Mouse (Mus musculus) CH12.LX (cell line): ENCODE data around the gene Dlg2. TPM values are rescaled to one million over a fixed set of nuclear protein-coding genes. Genes with fewer than 3 reads are reported as not detected.

ENCODE experiments used
- DNase-seq: peaks from one replicate; pipeline ENCODE4 v3.0.0-alpha.2; 2013; ENCODE audit errors: extremely low read depth
- H3K27ac ChIP-seq: 2 replicates; pipeline ENCODE4 v1.5.1; 2012; ENCODE audit warnings: low read depth, mild to moderate bottlenecking, control low read depth, moderate library complexity; ENCODE audit not compliant: insufficient read depth
- H3K27me3 ChIP-seq: replicated peaks from 2 replicates; pipeline ENCODE3; 2012; ENCODE audit warnings: inconsistent platforms
- H3K36me3 ChIP-seq, 2 experiments: replicated peaks in 1 of 2; 2 replicates each; pipeline versions ENCODE3 to v1.6.1; 2012; ENCODE audit warnings: inconsistent platforms in 1 of 2, low read length in 1 of 2, mild to moderate bottlenecking in 1 of 2, mixed read lengths in 1 of 2, moderate library complexity in 1 of 2; ENCODE audit not compliant: control insufficient read depth in 1 of 2, insufficient read depth in 1 of 2
- H3K4me1 ChIP-seq, 2 experiments: 2 replicates each; pipeline ENCODE4 v1.6.1; 2012; ENCODE audit warnings: inconsistent platforms in 1 of 2, moderate library complexity in 1 of 2; ENCODE audit not compliant: insufficient read depth in 2 of 2, control insufficient read depth in 1 of 2
- H3K4me2 ChIP-seq: 2 replicates; pipeline ENCODE4 v1.6.1; 2012; ENCODE audit warnings: low read depth, mild to moderate bottlenecking, control low read depth; ENCODE audit not compliant: poor library complexity, insufficient read depth, severe bottlenecking
- H3K4me3 ChIP-seq, 3 experiments: fragments of 150-350 bp in 1 of 3; sonication (generic) in 1 of 3; replicated peaks in 1 of 3; 2 replicates each; pipeline versions ENCODE3 to v1.5.1; 2011 to 2012; ENCODE audit warnings: low read depth in 2 of 3, low read length in 2 of 3, mild to moderate bottlenecking in 2 of 3, moderate library complexity in 2 of 3, control low read depth in 1 of 3, improper control_type of control experiment in 1 of 3, inconsistent platforms in 1 of 3, mixed read lengths in 1 of 3; ENCODE audit not compliant: poor library complexity in 1 of 3
- H3K79me2 ChIP-seq: replicated peaks from 2 replicates; pipeline ENCODE4 v1.6.1; 2012; ENCODE audit warnings: mild to moderate bottlenecking, moderate library complexity; ENCODE audit not compliant: control insufficient read depth, poor library complexity, insufficient read depth, severe bottlenecking; ENCODE audit errors: extremely low read depth
- H3K9ac ChIP-seq: 2 replicates; pipeline ENCODE4 v1.6.1; 2012; ENCODE audit warnings: low read depth, mild to moderate bottlenecking, control low read depth, moderate library complexity; ENCODE audit not compliant: insufficient read depth
- H3K9me3 ChIP-seq: replicated peaks from 2 replicates; pipeline ENCODE3; 2012; ENCODE audit warnings: low read length, inconsistent platforms, mixed read lengths
- BHLHE40 ChIP-seq: IDR thresholded peaks from 2 replicates; pipeline ENCODE4 v1.6.1; 2011; ENCODE audit warnings: mild to moderate bottlenecking, low read depth, low read length, improper control_type of control experiment
- CHD1 ChIP-seq: IDR thresholded peaks from 2 replicates; pipeline ENCODE4 v1.6.1; 2012; ENCODE audit warnings: low read depth, low read length, improper control_type of control experiment, inconsistent platforms
- EP300 ChIP-seq: IDR thresholded peaks from 2 replicates; pipeline ENCODE4 v1.6.1; 2011; ENCODE audit warnings: low read length, improper control_type of control experiment
- ETS1 ChIP-seq: conservative IDR thresholded peaks from 2 replicates; pipeline ENCODE4 v1.6.1; 2012; ENCODE audit warnings: low read depth, mild to moderate bottlenecking, inconsistent platforms, low read length, improper control_type of control experiment, moderate library complexity
- GABPA ChIP-seq: IDR thresholded peaks from 2 replicates; pipeline ENCODE4 v1.6.1; 2012; ENCODE audit warnings: low read depth, low read length, improper control_type of control experiment, inconsistent platforms; ENCODE audit not compliant: insufficient replicate concordance
- IRF4 ChIP-seq: IDR thresholded peaks from 2 replicates; pipeline ENCODE4 v1.6.1; 2014; ENCODE audit warnings: low read depth, mild to moderate bottlenecking, inconsistent platforms, low read length, improper control_type of control experiment
- JUN ChIP-seq: IDR thresholded peaks from 2 replicates; pipeline ENCODE4 v1.6.1; 2011; ENCODE audit warnings: low read depth, mild to moderate bottlenecking, low read length, improper control_type of control experiment, moderate library complexity; ENCODE audit not compliant: insufficient read depth
- KAT2A ChIP-seq: IDR thresholded peaks from 2 replicates; pipeline ENCODE4 v1.6.1; 2012; ENCODE audit warnings: low read length, improper control_type of control experiment, inconsistent platforms; ENCODE audit not compliant: insufficient replicate concordance
- MAFK ChIP-seq: IDR thresholded peaks from 2 replicates; pipeline ENCODE4 v1.6.1; 2011; ENCODE audit warnings: low read length, improper control_type of control experiment; ENCODE audit not compliant: insufficient replicate concordance
- MXI1 ChIP-seq: IDR thresholded peaks from 2 replicates; pipeline ENCODE4 v1.6.1; 2011; ENCODE audit warnings: mild to moderate bottlenecking, low read depth, low read length, improper control_type of control experiment
- MYC ChIP-seq: IDR thresholded peaks from 2 replicates; pipeline ENCODE4 v1.6.1; 2011; ENCODE audit warnings: low read depth, mild to moderate bottlenecking, improper control_type of control experiment, low read length
- NELFE ChIP-seq: IDR thresholded peaks from 2 replicates; pipeline ENCODE4 v1.6.1; 2011; ENCODE audit warnings: low read depth, low read length, improper control_type of control experiment
- POLR2A ChIP-seq: IDR thresholded peaks from 2 replicates; pipeline ENCODE4 v1.6.1; 2011; ENCODE audit warnings: low read depth, mild to moderate bottlenecking, improper control_type of control experiment, low read length
- POLR2AphosphoS2 ChIP-seq: IDR thresholded peaks from 2 replicates; pipeline ENCODE4 v1.6.1; 2011; ENCODE audit warnings: low read depth, low read length, improper control_type of control experiment
- RAD21 ChIP-seq: IDR thresholded peaks from 2 replicates; pipeline ENCODE4 v1.6.1; 2011; ENCODE audit warnings: low read depth, mild to moderate bottlenecking, low read length, improper control_type of control experiment, moderate library complexity
- SIN3A ChIP-seq: IDR thresholded peaks from 2 replicates; pipeline ENCODE4 v1.6.1; 2012; ENCODE audit warnings: low read length, improper control_type of control experiment, inconsistent platforms
- SMC3 ChIP-seq: IDR thresholded peaks from 2 replicates; pipeline ENCODE4 v1.6.1; 2011; ENCODE audit warnings: low read depth, low read length, improper control_type of control experiment
- TBP ChIP-seq: conservative IDR thresholded peaks from 2 replicates; pipeline ENCODE4 v1.6.1; 2011; ENCODE audit warnings: low read depth, low read length, improper control_type of control experiment
- TCF12 ChIP-seq: IDR thresholded peaks from 2 replicates; pipeline ENCODE4 v1.6.1; 2014; ENCODE audit warnings: low read depth, mild to moderate bottlenecking, inconsistent platforms, low read length, improper control_type of control experiment
- UBTF ChIP-seq: IDR thresholded peaks from 2 replicates; pipeline ENCODE4 v1.6.1; 2012; ENCODE audit warnings: low read depth, mild to moderate bottlenecking, inconsistent platforms, low read length, improper control_type of control experiment, moderate library complexity
- USF1 ChIP-seq: IDR thresholded peaks from 2 replicates; pipeline ENCODE4 v1.6.1; 2014; ENCODE audit warnings: low read depth, mild to moderate bottlenecking, inconsistent platforms, low read length, improper control_type of control experiment
- USF2 ChIP-seq: conservative IDR thresholded peaks from 2 replicates; pipeline ENCODE4 v1.6.1; 2011; ENCODE audit warnings: low read depth, low read length, improper control_type of control experiment
- ZMIZ1 ChIP-seq: IDR thresholded peaks from 2 replicates; pipeline ENCODE4 v1.6.1; 2012; ENCODE audit warnings: low read depth, mild to moderate bottlenecking, inconsistent platforms, low read length, improper control_type of control experiment
- dilution Hi-C: fragments of 300-500 bp; cut with MboI; formaldehyde crosslinking; loops from 2 replicates; pipeline ENCODE4 v1.14.3; 2020; ENCODE audit warnings: low sequenced_read_pairs; ENCODE audit not compliant: extremely low pct_unique_long_range_greater_than_20kb, extremely low pct_ligation_motif_present
- in situ Hi-C: fragments of 300-500 bp; cut with MboI; formaldehyde crosslinking; loops from 3 replicates; pipeline ENCODE4 v1.14.3; 2019; ENCODE audit warnings: low sequenced_read_pairs, low pct_ligation_motif_present, low pct_unique_long_range_greater_than_20kb, mixed read lengths
- polyA plus RNA-seq: library from polyadenylated mRNA; unstranded; fragments of >175 nt; gene quantifications from 2 replicates; pipeline ENCODE4 v1.2.1, GENCODE M21; 2012; ENCODE audit warnings: low read depth; ENCODE audit not compliant: insufficient read length
- total RNA-seq, 2 experiments: library from RNA; depleted of rRNA; stranded (reverse); fragments of 300-350 nt in 1 of 2; fragments of >200 nt in 1 of 2; gene quantifications; 2 replicates each; pipeline ENCODE4 v1.2.3; 2012 to 2014

The Dlg2 gene
- total and polyA plus RNA-seq, 3 experiments = 0.36 TPM; not detected in 2

DNA sequence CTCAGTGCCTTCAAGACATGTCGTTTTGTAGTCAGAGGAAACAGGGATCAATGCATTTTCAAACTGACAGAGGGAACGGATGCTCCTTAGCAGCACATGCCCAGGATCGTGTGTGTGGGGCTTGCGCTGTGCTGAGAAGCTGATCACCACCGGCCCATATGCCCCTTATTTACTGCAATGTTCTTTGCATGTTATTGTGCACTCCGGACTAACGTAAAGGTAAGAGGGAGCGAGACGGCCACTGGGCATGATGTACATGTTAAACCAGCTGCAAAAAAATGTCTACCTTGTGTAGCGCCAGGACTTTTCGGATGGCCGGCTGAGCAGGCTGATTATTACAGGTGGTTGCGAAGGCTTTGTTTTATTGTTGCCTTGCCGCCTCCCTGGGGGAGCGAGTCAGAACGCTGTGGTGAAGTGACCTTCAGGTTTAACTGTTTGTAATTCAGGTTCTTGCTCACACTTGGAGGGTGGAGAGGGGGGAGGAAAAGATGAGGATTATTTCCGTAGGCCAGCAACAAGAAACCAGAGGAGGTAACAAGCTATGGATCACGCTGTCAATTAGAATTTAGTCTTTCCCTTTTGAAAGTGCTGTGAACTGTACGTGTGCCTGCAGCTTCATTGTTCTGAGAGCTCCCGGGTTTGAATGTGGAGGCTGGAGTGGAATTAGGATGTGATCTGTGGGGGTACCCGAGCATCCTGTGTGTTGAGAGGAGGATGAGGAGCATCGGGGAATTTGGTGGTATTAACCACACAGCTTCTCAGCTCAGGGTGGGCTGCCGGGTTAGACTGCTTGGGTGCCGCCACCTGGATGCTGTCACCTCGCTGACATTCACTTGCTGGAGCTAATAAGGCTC, 614.6 kb downstream of the Dlg2 start:
- H3K4me2 ChIP-seq = no peak overlapping the region
- H3K79me2 ChIP-seq = no peaks in the 10 kb centered on the region
- in situ Hi-C loops = no loop called here
- H3K9me3 ChIP-seq = no peaks in the 10 kb centered on the region
- no peak for DNase-seq
- H3K36me3 ChIP-seq = no peaks in the 10 kb centered on the region
- no peak overlapping the region for H3K4me3 ChIP-seq
- H3K27ac ChIP-seq = no peak overlapping the region
- H3K4me1 ChIP-seq = peaks cover 0 to 25% of the 10 kb centered on the region in 2 experiments; a peak in 2 of 4 replicates
- H3K27me3 ChIP-seq = no peaks in the 10 kb centered on the region
- dilution Hi-C loops = no loop called here
- TF ChIP-seq BHLHE40 (no peak), SMC3 (no peak), ZMIZ1 (no peak), JUN (no peak), GABPA (no peak), KAT2A (no peak), UBTF (no peak)
- TF ChIP-seq, all 38 proteins: peak for 0
- no peak overlapping the region for H3K9ac ChIP-seq

DNA sequence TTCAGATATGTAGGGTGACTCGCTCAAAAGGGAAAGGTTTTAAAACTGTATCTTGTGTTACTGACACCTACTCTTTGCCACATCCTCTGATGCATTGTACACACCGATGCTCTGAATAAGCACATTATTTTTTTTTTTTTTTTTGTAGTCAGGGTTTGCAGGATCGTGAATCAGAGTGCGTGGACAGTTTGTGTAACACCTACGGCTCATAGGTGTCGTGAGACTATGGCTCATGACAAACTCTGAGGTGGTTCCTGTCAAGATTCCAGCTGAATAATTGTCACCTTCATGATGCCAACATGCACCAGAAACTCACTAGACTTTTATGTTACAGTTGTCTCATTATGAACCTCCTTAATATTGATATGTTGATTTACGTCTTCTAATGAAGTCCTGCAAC, 620.0 kb downstream of the Dlg2 start:
- peaks cover 0 to 1% of the 10 kb centered on the region in 2 experiments; a peak in 2 of 4 replicates for H3K4me1 ChIP-seq
- dilution Hi-C loops = no loop called here
- TF ChIP-seq NELFE (no peak), POLR2A (no peak), IRF4 (no peak), USF2 (no peak), MYC (no peak), UBTF (no peak), MXI1 (no peak), POLR2AphosphoS2 (no peak), USF1 (no peak), SIN3A (no peak), KAT2A (no peak), MAFK (no peak), TCF12 (no peak), TBP (no peak), CHD1 (no peak), ZMIZ1 (no peak), RAD21 (no peak), ETS1 (no peak), EP300 (no peak)
- no peaks in the 10 kb centered on the region for H3K36me3 ChIP-seq
- H3K4me2 ChIP-seq = no peak overlapping the region
- no peak overlapping the region for H3K4me3 ChIP-seq
- no peaks in the 10 kb centered on the region for H3K9me3 ChIP-seq
- no peak overlapping the region for H3K27ac ChIP-seq
- no peak for DNase-seq
- H3K79me2 ChIP-seq = no peaks in the 10 kb centered on the region
- no peaks in the 10 kb centered on the region for H3K27me3 ChIP-seq
- H3K9ac ChIP-seq = no peak overlapping the region
- in situ Hi-C loops = no loop called here
